Mouse (Mus musculus): ENCODE measurements around the gene Tango6.

DNA sequence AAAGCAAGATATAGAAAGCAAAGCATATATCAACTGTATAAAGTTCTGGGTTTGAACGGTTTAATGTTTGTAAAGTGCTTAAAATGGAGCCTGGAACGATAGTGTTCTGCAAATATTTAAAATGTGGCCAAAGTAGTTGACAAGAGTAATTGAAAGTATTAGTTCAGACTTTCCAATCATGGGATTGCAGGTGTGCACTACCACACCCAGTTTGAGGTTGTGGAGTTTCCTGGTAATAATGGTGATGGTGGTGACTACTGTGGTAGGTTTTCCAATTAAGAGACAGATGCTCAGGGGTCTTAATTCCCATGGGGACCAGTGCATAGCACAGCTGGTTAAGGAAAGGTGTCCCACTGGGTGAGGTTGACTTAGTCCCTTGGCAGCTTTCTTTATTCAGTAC, 36.7 kb upstream of the Tango6 start:
- TF ChIP-seq CTCF (IDR thresholded peaks at IDR 0.05; ENCODE audit: control insufficient read depth, insufficient read depth, insufficient read length) (no peak), USF1 (IDR thresholded peaks at IDR 0.05; ENCODE audit: low read depth) (no peak), MAX (IDR thresholded peaks at IDR 0.05) (no peak), MYOD1 (IDR thresholded peaks at IDR 0.05; ENCODE audit: control insufficient read depth, insufficient read length, low read depth) (no peak)

Data from C2C12 (cell line).